Mouse (Mus musculus): ENCODE measurements around the gene Rps18. TPM values are rescaled to one million over a fixed set of nuclear protein-coding genes. Genes with fewer than 3 reads are reported as not detected.
A peak's percentile ranks its signal among the peaks of the same experiment; 100 is the strongest.
"Not testable (repeated sequence)": the region's sequence is repeated elsewhere in the genome, so short reads cannot be mapped to it uniquely, and the experiment has no call there.

The Rps18 gene
- polyA plus RNA-seq, 1 experiment from 2014 or later = 1,803 TPM

DNA sequence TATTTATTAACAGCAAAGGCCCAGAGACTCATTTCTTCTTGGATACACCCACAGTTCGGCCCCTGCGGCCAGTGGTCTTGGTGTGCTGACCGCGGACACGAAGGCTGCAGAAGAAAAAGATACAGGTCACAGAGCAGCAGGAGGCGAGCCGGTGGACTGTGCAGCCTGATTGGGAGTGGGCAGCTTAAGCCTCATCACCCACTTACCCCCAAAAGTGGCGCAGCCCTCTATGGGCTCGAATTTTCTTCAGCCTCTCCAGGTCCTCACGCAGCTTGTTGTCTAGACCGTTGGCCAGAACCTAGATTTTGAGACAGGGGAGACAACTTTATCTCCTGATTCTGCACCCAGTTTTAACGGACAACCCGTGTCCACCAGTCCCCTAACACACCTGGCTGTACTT lies 3.8 kb downstream of the Rps18 start:
- 74% methylated on average over 13 of the region's 13 CpGs for WGBS

GRCm38 (mm10) chr17:33951021-33951946 lies 4.5 kb downstream of the Rps18 start, which contains the start of gene B3galt4:
B3galt4 (minus strand) TSS chr17:33951488.
- peak within 1 kb of the TSS; percentile 88 for H3K4me2 ChIP-seq
- peak; percentile 80 for ATAC-seq (ENCODE audit: insufficient read depth, low FRiP score, low read depth)
- peak within 1 kb of the TSS; percentile 94 for H3K27ac ChIP-seq
- H3K9ac ChIP-seq = peak within 1 kb of the TSS; percentile 18; the same call in 1 of the 2 replicates
- peak within 1 kb of the TSS; percentile 48 for H3K4me3 ChIP-seq (replicated peaks)
- H3K9me3 ChIP-seq = no peaks in the 10 kb centered on the region
- peaks cover 44% of the 10 kb centered on the region for H3K4me1 ChIP-seq
- H3K27me3 ChIP-seq (replicated peaks) = no peaks in the 10 kb centered on the region
- under 1% methylated on average over 45 of the region's 45 CpGs for WGBS
- peaks cover 12% of the 10 kb centered on the region for H3K36me3 ChIP-seq

More for the DNA sequence above, 3.8 kb downstream of the Rps18 start:
- Histone ChIP-seq H3K36me3 (peaks cover 12% of the 10 kb centered on the region), H3K4me1 (peaks cover 48% of the 10 kb centered on the region), H3K4me3 (replicated peaks) (peak overlapping the region; percentile 48), H3K27ac (peak overlapping the region; percentile 94), H3K4me2 (peak overlapping the region; percentile 88)
- H3K9ac ChIP-seq; ATAC-seq (ENCODE audit: insufficient read depth, low FRiP score, low read depth); H3K27me3 ChIP-seq (replicated peaks); H3K9me3 ChIP-seq: not testable (repeated sequence)

DNA sequence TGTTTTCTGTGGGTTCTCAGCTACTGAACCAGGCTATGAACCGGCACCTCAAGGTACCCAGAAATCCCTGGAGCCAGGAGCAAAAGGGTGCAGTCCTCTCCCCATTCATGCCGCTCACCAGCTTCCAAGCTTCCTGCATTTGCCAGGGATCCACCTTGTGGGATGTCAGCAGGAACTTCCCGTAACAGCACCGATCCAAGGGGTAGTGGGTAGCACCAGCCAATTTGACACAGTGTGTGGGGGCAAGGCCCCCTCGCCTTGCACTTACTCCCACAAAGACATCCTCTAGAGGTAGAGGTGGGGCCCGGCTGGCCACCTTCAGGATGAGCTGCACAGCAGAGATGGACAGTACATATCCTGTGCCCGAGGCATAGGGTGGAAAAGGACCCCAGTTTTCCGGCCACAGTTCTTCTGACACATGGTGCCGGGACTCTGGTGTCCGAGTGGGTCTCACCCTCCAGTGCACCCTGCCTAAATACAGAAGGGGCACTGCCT lies 5.6 kb downstream of the Rps18 start:
- peaks cover 12% of the 10 kb centered on the region for H3K36me3 ChIP-seq
- H3K9ac ChIP-seq = peak overlapping the region; percentile 18; the same call in 1 of the 2 replicates
- peak overlapping the region; percentile 94 for H3K27ac ChIP-seq
- peaks cover 44% of the 10 kb centered on the region for H3K4me1 ChIP-seq
- ATAC-seq (ENCODE audit: insufficient read depth, low FRiP score, low read depth) = no peak
- no peaks in the 10 kb centered on the region for H3K27me3 ChIP-seq (replicated peaks)
- H3K4me2 ChIP-seq = peak overlapping the region; percentile 88
- WGBS = 73% methylated on average over 10 of the region's 10 CpGs
- H3K9me3 ChIP-seq = no peaks in the 10 kb centered on the region
- peak overlapping the region; percentile 48 for H3K4me3 ChIP-seq (replicated peaks)

- Histone ChIP-seq H3K9me3 (no peaks in the 10 kb centered on the region), H3K27me3 (replicated peaks) (no peaks in the 10 kb centered on the region), H3K36me3 (peaks cover 21% of the 10 kb centered on the region), H3K4me3 (replicated peaks) (no peak overlapping the region), H3K27ac (peak overlapping the region; percentile 26; the same call in 1 of the 2 replicates), H3K9ac (no peak overlapping the region), H3K4me2 (no peak overlapping the region), H3K4me1 (peaks cover 39% of the 10 kb centered on the region)
- ATAC-seq (ENCODE audit: insufficient read depth, low FRiP score, low read depth) = 0 out of 2 replicates have a peak, but pooled peaks have one; percentile 20
- 82% methylated on average over 19 of the region's 19 CpGs for WGBS
Measured at GRCm38 (mm10) chr17:33948905-33949537, 6.8 kb downstream of the Rps18 start.

GRCm38 (mm10) chr17:33948090-33948904 lies 7.5 kb downstream of the Rps18 start:
- no peaks in the 10 kb centered on the region for H3K9me3 ChIP-seq
- no peak overlapping the region for H3K9ac ChIP-seq
- peaks cover 25% of the 10 kb centered on the region for H3K36me3 ChIP-seq
- 85% methylated on average over 22 of the region's 22 CpGs for WGBS
- no peak overlapping the region for H3K4me2 ChIP-seq
- no peak for ATAC-seq (ENCODE audit: insufficient read depth, low FRiP score, low read depth)
- peak overlapping the region; percentile 4; the same call in 1 of the 2 replicates for H3K27ac ChIP-seq
- H3K4me1 ChIP-seq = peaks cover 31% of the 10 kb centered on the region
- no peaks in the 10 kb centered on the region for H3K27me3 ChIP-seq (replicated peaks)
- H3K4me3 ChIP-seq (replicated peaks) = no peak overlapping the region

DNA sequence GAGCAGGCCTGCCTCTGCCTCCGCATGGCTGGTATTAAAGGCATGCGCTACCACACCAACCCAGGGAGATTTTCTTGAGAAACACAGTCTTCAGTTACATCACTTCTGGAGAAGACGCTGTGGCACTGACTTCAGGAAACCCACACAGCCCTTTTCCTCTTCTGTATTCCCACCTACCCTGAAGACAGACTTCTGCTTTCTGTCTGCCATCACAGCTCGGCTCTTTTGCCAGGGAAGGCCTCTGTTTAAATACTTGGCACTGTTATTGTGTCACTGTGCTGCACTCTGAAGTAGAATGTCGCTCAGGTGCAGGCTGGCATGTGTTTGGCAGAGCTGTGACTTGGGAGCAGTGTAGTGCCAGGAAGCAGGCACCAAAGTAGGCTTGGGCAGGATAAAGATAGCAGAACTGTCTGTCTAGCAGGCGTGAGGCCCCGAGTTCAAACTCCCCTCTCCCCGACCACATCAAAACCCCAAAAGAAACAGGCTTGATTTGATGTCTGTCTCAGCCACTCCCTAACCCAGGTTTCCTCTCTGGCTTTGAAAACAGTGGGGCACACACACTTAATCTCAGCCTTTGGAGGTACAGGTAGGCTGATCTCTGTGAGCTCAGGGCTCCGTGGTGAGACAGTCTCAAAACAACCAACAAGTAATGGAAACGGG lies 8.2 kb downstream of the Rps18 start:
- Histone ChIP-seq H3K9ac (no peak overlapping the region), H3K36me3 (peaks cover 19% of the 10 kb centered on the region), H3K27ac (no peak overlapping the region), H3K9me3 (no peaks in the 10 kb centered on the region), H3K27me3 (replicated peaks) (no peaks in the 10 kb centered on the region), H3K4me2 (no peak overlapping the region), H3K4me1 (peaks cover 24% of the 10 kb centered on the region), H3K4me3 (replicated peaks) (no peak overlapping the region)
- no peak for ATAC-seq (ENCODE audit: insufficient read depth, low FRiP score, low read depth)
- 84% methylated on average over 10 of the region's 10 CpGs for WGBS

- Histone ChIP-seq H3K9me3 (no peaks in the 10 kb centered on the region), H3K36me3 (peaks cover 17% of the 10 kb centered on the region), H3K9ac (no peak overlapping the region), H3K4me2 (no peak overlapping the region), H3K27me3 (replicated peaks) (no peaks in the 10 kb centered on the region), H3K4me1 (peaks cover 24% of the 10 kb centered on the region), H3K27ac (no peak overlapping the region), H3K4me3 (replicated peaks) (no peak overlapping the region)
- no peak for ATAC-seq (ENCODE audit: insufficient read depth, low FRiP score, low read depth)
- 92% methylated on average over 15 of the region's 15 CpGs for WGBS
Measured at GRCm38 (mm10) chr17:33943454-33943853, 12.3 kb downstream of the Rps18 start.

DNA sequence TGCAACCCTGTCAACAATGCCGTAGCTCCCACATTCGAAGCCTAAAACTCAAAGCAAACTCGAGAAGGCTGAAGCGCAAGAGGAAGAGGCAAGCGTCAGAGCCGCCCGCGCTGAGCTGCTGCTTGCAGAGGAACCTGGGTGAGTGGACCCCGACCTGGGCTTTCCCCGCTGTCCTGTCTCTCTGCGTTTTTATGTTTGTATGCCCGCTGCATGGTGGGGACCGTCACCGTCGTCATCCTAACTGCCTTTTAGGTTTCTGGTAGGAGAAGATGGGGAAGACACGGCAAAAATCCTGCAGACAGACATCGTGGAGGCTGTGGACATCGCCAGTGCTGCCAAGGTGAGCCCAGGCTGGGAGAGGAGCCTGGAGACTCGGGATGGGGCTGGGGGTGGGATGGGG lies 14.4 kb downstream of the Rps18 start:
- H3K27me3 ChIP-seq (replicated peaks) = no peaks in the 10 kb centered on the region
- peaks cover 24% of the 10 kb centered on the region for H3K4me1 ChIP-seq
- H3K9ac ChIP-seq = peak overlapping the region; percentile 82
- H3K27ac ChIP-seq = no peak overlapping the region
- H3K4me2 ChIP-seq = peak overlapping the region; percentile 94
- 48% methylated on average over 19 of the region's 19 CpGs for WGBS
- no peaks in the 10 kb centered on the region for H3K9me3 ChIP-seq
- peaks cover 25% of the 10 kb centered on the region for H3K36me3 ChIP-seq
- peak overlapping the region; percentile 89 for H3K4me3 ChIP-seq (replicated peaks)
- ATAC-seq (ENCODE audit: insufficient read depth, low FRiP score, low read depth) = no peak

DNA sequence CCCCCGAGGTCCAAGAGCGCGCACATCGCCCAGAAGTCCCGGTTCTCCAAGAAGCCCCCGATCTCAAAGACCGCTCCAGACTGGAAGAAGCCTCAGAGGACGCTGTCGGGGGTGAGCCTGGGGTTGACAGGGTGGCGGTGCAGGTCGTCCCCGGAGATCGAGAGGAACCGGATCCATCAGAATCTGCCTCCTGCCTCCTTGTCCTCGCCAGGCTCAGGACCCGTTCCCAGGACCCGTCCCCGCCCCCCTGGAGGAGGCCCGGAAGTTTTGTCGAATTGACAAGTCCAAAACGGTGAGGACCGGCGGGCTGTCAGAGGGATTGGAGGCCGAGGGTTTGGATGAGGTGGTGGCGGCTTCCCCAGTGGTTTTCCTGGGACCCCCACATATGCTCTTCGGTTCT lies 14.8 kb downstream of the Rps18 start:
- peaks cover 25% of the 10 kb centered on the region for H3K36me3 ChIP-seq

GRCm38 (mm10) chr17:33940206-33940805 lies 15.5 kb downstream of the Rps18 start, which contains the start of the genes Pfdn6 and Wdr46:
Pfdn6 (minus strand) TSS chr17:33940343.
Wdr46 (plus strand) TSS chr17:33940660.
- peak within 1 kb of the TSS; percentile 89 for H3K4me3 ChIP-seq (replicated peaks)
- peak within 1 kb of the TSS; percentile 94 for H3K4me2 ChIP-seq
- H3K27me3 ChIP-seq (replicated peaks) = no peaks in the 10 kb centered on the region
- under 1% methylated on average over 36 of the region's 36 CpGs for WGBS
- H3K27ac ChIP-seq = peak within 1 kb of the TSS; percentile 78
- peaks cover 24% of the 10 kb centered on the region for H3K4me1 ChIP-seq
- peaks cover 31% of the 10 kb centered on the region for H3K36me3 ChIP-seq
- peak within 1 kb of the TSS; percentile 82 for H3K9ac ChIP-seq
- ATAC-seq (ENCODE audit: insufficient read depth, low FRiP score, low read depth) = peak; percentile 90
- no peaks in the 10 kb centered on the region for H3K9me3 ChIP-seq

More for the DNA sequence above, 14.8 kb downstream of the Rps18 start:
- H3K27ac ChIP-seq = no peak overlapping the region
- ATAC-seq (ENCODE audit: insufficient read depth, low FRiP score, low read depth) = no peak
- H3K4me3 ChIP-seq (replicated peaks) = peak overlapping the region; percentile 89
- H3K4me1 ChIP-seq = peaks cover 24% of the 10 kb centered on the region
- no peaks in the 10 kb centered on the region for H3K27me3 ChIP-seq (replicated peaks)
- WGBS = 2% methylated on average over 26 of the region's 26 CpGs
- peak overlapping the region; percentile 82 for H3K9ac ChIP-seq
- H3K4me2 ChIP-seq = peak overlapping the region; percentile 94
- H3K9me3 ChIP-seq = no peaks in the 10 kb centered on the region

Measured in stomach, embryonic 15.5 days (tissue).